Mouse (Mus musculus) heart, postnatal 0 days (tissue): ENCODE measurements at regions not wholly inside any gene's neighbourhood (a gene's known extent, or its start where the extent isn't known, plus 50 kb on each side); places are given as distances from the start of the nearest gene placed in this dataset.

Experiments used
- CTCF ChIP-seq: IDR thresholded peaks from 2 replicates; pipeline ENCODE4 v1.5.1; 2016; ENCODE audit warnings: antibody characterized with exemption, control low read depth, low read depth
- EP300 ChIP-seq: IDR thresholded peaks from 2 replicates; pipeline ENCODE4 v1.6.1; 2016; ENCODE audit warnings: antibody characterized with exemption, low read depth

DNA sequence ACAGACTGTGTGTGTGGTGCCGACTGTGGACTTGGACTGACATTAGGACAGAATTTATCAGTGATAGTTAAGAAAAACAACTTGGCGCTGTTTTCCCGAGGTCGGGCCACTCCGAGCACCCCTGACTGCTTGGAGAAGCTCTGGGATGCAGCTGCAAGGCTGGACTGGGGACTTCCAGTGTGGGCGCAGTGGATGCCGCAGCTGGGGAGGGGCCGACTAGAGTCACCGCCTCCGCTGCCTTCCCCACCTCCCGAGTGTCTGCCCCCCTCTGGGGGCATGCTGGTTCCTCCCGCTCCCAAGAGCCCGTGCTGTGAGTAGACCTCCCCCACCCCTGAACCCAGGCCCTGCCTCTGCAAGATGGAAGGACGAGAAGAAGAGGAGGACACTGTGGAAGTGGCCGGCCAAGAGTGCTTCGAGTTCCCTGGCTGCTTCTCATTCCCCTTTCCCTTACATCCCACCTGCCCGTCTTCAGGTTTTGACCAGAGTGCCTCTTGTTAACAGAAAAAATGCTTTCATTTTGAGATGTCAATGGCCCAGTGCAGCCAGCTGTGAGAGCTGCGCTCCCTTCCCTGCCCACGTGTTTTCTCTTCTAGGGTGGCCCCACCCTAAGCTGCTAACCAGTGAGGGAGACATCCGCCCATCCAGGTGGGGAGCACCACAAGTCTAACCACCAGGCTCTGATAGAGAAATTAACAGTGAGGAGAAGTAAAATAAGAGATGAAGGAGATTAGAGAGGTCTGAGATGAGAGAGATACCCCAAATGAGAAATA, 90.3 kb downstream of the Mex3b start:
- TF ChIP-seq CTCF, result no peak
- no peak for TF ChIP-seq EP300
